Mouse (Mus musculus): ENCODE measurements around the gene Nkapl. TPM values are rescaled to one million over a fixed set of nuclear protein-coding genes. Genes with fewer than 3 reads are reported as not detected.
"Not testable (repeated sequence)": the region's sequence is repeated elsewhere in the genome, so short reads cannot be mapped to it uniquely, and the experiment has no call there.

Gene Nkapl
- polyA plus RNA-seq, 1 experiment from 2014 or later = 2.0 TPM

DNA sequence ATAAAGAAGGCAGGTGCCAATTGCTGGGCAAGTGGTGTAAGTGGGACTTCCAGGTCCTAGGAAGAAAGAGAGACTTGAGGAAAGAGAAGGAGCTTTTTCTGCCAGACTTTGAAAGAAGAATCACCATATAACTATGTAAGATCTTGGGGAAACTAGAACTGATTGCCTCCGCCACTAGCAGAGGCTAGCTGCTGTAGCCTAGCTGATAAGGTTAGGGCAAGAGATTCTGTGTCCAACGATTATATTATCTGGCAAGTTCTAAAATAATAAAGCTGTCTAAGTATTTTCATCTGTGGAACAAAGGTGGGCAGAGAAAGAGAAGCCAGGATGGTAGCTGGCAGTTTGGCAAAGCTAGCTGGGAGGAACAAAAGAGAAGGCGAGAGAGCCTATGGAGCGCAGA, 4.1 kb upstream of the Nkapl start:
- H3K4me2 ChIP-seq = peak overlapping the region; percentile 15; the same call in 1 of the 2 replicates
- no peak overlapping the region for H3K27ac ChIP-seq (ENCODE audit: low read depth, low read length)
- 21% methylated on average over 4 of the region's 4 CpGs for WGBS (ENCODE audit: insufficient replicate concordance)
- no peaks in the 10 kb centered on the region for H3K27me3 ChIP-seq (ENCODE audit: control insufficient read depth, insufficient read depth, low read length)
- no peaks in the 10 kb centered on the region for H3K36me3 ChIP-seq (ENCODE audit: control insufficient read depth, insufficient read depth, low read length)
- H3K9me3 ChIP-seq (replicated peaks; ENCODE audit: control insufficient read depth, low read length) = no peaks in the 10 kb centered on the region
- H3K4me3 ChIP-seq (ENCODE audit: low read depth, low read length) = no peak overlapping the region
- no peak for ATAC-seq (replicated peaks; ENCODE audit: insufficient number of reproducible peaks, low FRiP score, low TSS enrichment)
- H3K9ac ChIP-seq (ENCODE audit: low read depth, low read length) = peak overlapping the region; percentile 44; the same call in 1 of the 2 replicates
- H3K4me1 ChIP-seq (ENCODE audit: control insufficient read depth, insufficient read depth, low read length) = 0 out of 2 replicates have a peak, but pooled peaks cover 2% of the 10 kb centered on the region

DNA sequence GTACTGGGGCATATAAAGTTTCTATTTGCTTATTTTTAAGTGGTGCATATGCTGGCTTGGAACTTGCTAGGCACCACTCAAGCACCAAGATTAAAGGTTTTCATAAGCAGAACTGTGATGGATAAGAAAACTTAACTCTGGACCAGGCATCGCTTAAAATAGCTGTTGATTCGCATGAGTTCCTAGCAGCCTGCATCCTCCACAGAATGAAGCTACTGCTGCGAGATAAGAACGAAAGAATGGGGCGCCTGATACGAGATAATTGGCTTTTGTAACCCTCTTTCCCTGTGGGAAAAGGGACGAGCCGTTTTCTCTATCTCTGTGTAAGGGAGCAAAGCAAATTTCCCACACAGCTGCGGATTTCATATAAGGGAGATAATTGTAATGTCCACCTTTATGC, 788 bp upstream of the Nkapl start:
- H3K9me3 ChIP-seq (replicated peaks; ENCODE audit: control insufficient read depth, low read length) = no peaks in the 10 kb centered on the region
- H3K27ac ChIP-seq (ENCODE audit: low read depth, low read length) = no peak overlapping the region
- H3K9ac ChIP-seq (ENCODE audit: low read depth, low read length) = no peak overlapping the region
- peak overlapping the region; percentile 99 for H3K4me2 ChIP-seq
- 0 out of 2 replicates have a peak, but pooled peaks cover 2% of the 10 kb centered on the region for H3K4me1 ChIP-seq (ENCODE audit: control insufficient read depth, insufficient read depth, low read length)
- H3K4me3 ChIP-seq (ENCODE audit: low read depth, low read length) = peak overlapping the region; percentile 62; the same call in 1 of the 2 replicates
- ATAC-seq (replicated peaks; ENCODE audit: insufficient number of reproducible peaks, low FRiP score, low TSS enrichment) = no peak
- H3K27me3 ChIP-seq (ENCODE audit: control insufficient read depth, insufficient read depth, low read length) = no peaks in the 10 kb centered on the region
- H3K36me3 ChIP-seq (ENCODE audit: control insufficient read depth, insufficient read depth, low read length) = no peaks in the 10 kb centered on the region
- 10% methylated on average over 9 of the region's 9 CpGs for WGBS (ENCODE audit: insufficient replicate concordance)

DNA sequence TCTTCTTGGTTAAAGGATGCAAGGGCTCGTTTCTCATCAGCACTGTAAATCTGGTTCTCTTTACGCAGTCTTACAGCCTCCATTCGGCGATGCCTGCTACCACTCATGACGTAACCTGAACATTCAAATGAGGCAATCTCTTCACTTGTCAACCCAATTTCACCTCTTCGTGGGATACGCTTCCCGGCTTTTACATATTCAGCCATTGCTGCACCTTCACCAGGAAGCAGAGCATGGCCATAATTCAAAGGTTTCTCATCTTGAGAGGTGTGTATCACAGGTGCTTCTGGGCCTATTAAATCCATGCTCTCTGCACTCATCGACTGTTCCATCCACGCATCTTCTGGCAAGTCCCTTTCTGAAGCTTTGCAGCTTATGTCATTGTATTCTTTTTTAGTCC, 973 bp downstream of the Nkapl start:
- ATAC-seq (replicated peaks; ENCODE audit: insufficient number of reproducible peaks, low FRiP score, low TSS enrichment) = no peak
- H3K27ac ChIP-seq (ENCODE audit: low read depth, low read length) = no peak overlapping the region
- no peak overlapping the region for H3K9ac ChIP-seq (ENCODE audit: low read depth, low read length)
- H3K4me3 ChIP-seq (ENCODE audit: low read depth, low read length) = no peak overlapping the region
- WGBS (ENCODE audit: insufficient replicate concordance) = 79% methylated on average over 10 of the region's 10 CpGs
- H3K4me2 ChIP-seq = no peak overlapping the region
- no peaks in the 10 kb centered on the region for H3K36me3 ChIP-seq (ENCODE audit: control insufficient read depth, insufficient read depth, low read length)
- H3K27me3 ChIP-seq (ENCODE audit: control insufficient read depth, insufficient read depth, low read length) = no peaks in the 10 kb centered on the region
- H3K4me1 ChIP-seq (ENCODE audit: control insufficient read depth, insufficient read depth, low read length) = 0 out of 2 replicates have a peak, but pooled peaks cover 2% of the 10 kb centered on the region
- H3K9me3 ChIP-seq (replicated peaks; ENCODE audit: control insufficient read depth, low read length) = no peaks in the 10 kb centered on the region; the same call in 1 of the 2 replicates

DNA sequence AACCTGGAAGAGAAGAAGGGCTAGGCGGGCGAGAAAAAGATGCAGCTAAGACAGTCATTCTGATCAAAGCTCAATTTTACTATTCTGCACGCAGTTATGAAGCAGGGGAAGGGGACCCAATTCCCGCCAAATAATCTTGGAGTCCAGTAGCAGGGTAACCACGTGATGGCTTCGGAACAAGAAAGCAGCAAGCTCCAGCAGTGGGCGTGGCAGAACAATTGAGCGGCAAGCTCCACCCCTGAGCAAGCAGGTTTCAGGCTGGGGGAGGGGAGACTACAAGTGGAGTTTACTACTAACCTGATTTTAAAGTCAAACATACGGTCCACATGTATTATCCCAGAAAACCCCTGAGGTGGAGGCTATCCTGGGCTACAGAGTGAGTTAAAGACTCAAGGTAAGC, 5.8 kb downstream of the Nkapl start:
- not testable (repeated sequence) for H3K9ac ChIP-seq (ENCODE audit: low read depth, low read length)

DNA sequence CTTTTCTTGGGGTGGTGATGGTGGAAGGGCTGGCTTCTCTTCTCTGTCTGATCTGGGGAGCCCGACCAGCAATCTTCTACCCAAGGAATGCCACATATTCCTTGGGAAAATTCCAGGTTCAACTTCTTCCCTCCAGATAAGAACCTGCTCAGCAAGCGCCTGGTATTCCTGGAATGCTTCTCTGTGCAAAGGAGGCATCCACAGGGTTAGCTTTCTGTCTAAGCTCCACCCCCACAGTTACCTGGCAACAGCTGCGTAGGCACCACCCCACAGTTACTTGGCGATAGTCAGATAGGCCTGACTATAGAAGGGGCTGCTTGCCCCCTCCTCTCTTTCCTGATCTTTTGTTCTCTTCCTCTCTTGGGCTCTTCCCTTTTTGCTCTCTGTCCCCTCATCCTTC, 12.0 kb downstream of the Nkapl start:
- peak; percentile 73; the same call in 1 of the 2 replicates for ATAC-seq (replicated peaks; ENCODE audit: insufficient number of reproducible peaks, low FRiP score, low TSS enrichment)
- no peaks in the 10 kb centered on the region for H3K36me3 ChIP-seq (ENCODE audit: control insufficient read depth, insufficient read depth, low read length)
- no peaks in the 10 kb centered on the region for H3K9me3 ChIP-seq (replicated peaks; ENCODE audit: control insufficient read depth, low read length)
- 3% methylated on average over 4 of the region's 4 CpGs for WGBS (ENCODE audit: insufficient replicate concordance)
- peaks cover 12% of the 10 kb centered on the region for H3K4me1 ChIP-seq (ENCODE audit: control insufficient read depth, insufficient read depth, low read length)
- peak overlapping the region; percentile 46; the same call in 1 of the 2 replicates for H3K27ac ChIP-seq (ENCODE audit: low read depth, low read length)
- H3K9ac ChIP-seq (ENCODE audit: low read depth, low read length) = no peak overlapping the region
- no peaks in the 10 kb centered on the region for H3K27me3 ChIP-seq (ENCODE audit: control insufficient read depth, insufficient read depth, low read length)
- H3K4me2 ChIP-seq = 0 out of 2 replicates have a peak overlapping the region, but pooled peaks have one; percentile 16
- H3K4me3 ChIP-seq (ENCODE audit: low read depth, low read length) = no peak overlapping the region

More for the DNA sequence above, 5.8 kb downstream of the Nkapl start:
- not testable (repeated sequence) for H3K27me3 ChIP-seq (ENCODE audit: control insufficient read depth, insufficient read depth, low read length); H3K4me2 ChIP-seq; H3K27ac ChIP-seq (ENCODE audit: low read depth, low read length); H3K36me3 ChIP-seq (ENCODE audit: control insufficient read depth, insufficient read depth, low read length); ATAC-seq (replicated peaks; ENCODE audit: insufficient number of reproducible peaks, low FRiP score, low TSS enrichment); H3K9me3 ChIP-seq (replicated peaks; ENCODE audit: control insufficient read depth, low read length); H3K4me1 ChIP-seq (ENCODE audit: control insufficient read depth, insufficient read depth, low read length); H3K4me3 ChIP-seq (ENCODE audit: low read depth, low read length)
- WGBS (ENCODE audit: insufficient replicate concordance) = 55% methylated on average over 9 of the region's 9 CpGs

DNA sequence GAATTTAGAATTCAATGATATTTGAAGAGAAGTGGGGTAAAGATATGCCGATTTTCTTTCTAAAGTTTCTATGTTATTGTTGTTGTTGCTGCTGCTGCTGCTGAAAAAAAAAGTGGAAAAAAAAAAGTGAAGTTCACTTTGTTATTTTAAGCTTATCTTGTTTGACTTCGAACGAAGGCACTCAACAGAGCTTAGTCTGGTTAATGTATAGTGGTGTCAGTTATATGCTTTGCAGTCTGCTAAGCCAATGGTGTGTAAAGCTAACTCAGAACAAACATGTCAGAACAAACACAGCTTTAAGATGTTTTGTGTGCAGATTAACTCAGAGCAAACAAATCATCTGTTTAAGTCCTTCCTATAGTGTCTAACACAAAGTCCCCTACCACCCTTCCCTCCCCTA, 14.2 kb downstream of the Nkapl start:
- H3K27ac ChIP-seq (ENCODE audit: low read depth, low read length) = peak overlapping the region; percentile 78; the same call in 1 of the 2 replicates
- peak overlapping the region; percentile 86; the same call in 1 of the 2 replicates for H3K4me3 ChIP-seq (ENCODE audit: low read depth, low read length)
- no peak for ATAC-seq (replicated peaks; ENCODE audit: insufficient number of reproducible peaks, low FRiP score, low TSS enrichment)
- H3K27me3 ChIP-seq (ENCODE audit: control insufficient read depth, insufficient read depth, low read length) = no peaks in the 10 kb centered on the region
- peaks cover 12% of the 10 kb centered on the region for H3K4me1 ChIP-seq (ENCODE audit: control insufficient read depth, insufficient read depth, low read length)
- 0 out of 2 replicates have a peak, but pooled peaks cover under 1% of the 10 kb centered on the region for H3K36me3 ChIP-seq (ENCODE audit: control insufficient read depth, insufficient read depth, low read length)
- H3K4me2 ChIP-seq = peak overlapping the region; percentile 74
- H3K9ac ChIP-seq (ENCODE audit: low read depth, low read length) = no peak overlapping the region
- WGBS (ENCODE audit: insufficient replicate concordance) = 47% methylated on average over 3 of the region's 3 CpGs
- H3K9me3 ChIP-seq (replicated peaks; ENCODE audit: control insufficient read depth, low read length) = no peaks in the 10 kb centered on the region

DNA sequence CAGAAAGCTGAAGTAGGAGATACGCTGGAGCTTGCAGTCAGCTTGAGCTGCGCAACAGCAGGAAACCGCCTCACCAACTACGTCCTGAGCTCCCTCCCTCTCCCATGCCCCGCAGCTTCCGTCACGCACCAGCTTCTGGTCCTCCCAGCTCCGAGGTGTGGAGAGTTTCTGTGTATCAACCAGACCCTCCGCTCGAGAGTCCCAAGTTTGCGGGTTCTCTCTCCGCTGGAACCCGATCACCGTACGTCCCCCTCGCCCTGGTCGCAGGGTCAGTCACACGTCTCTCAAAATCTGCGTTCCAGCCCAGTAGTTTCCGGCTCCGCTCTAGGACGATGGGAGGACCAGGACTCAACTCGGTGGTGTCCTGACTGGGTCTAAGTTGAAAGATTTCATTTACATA, 14.9 kb downstream of the Nkapl start, which contains the start of gene Zscan26:
Gene Zscan26, minus strand, starts transcription at position 282 of the 400 bp plus-strand sequence.
- Histone ChIP-seq H3K9ac (ENCODE audit: low read depth, low read length) (peak within 1 kb of the TSS; percentile 88), H3K4me2 (peak within 1 kb of the TSS; percentile 74), H3K27ac (ENCODE audit: low read depth, low read length) (peak within 1 kb of the TSS; percentile 78), H3K36me3 (ENCODE audit: control insufficient read depth, insufficient read depth, low read length) (0 out of 2 replicates have a peak, but pooled peaks cover 3% of the 10 kb centered on the region), H3K4me1 (ENCODE audit: control insufficient read depth, insufficient read depth, low read length) (peaks cover 12% of the 10 kb centered on the region), H3K9me3 (replicated peaks; ENCODE audit: control insufficient read depth, low read length) (no peaks in the 10 kb centered on the region), H3K27me3 (ENCODE audit: control insufficient read depth, insufficient read depth, low read length) (no peaks in the 10 kb centered on the region), H3K4me3 (ENCODE audit: low read depth, low read length) (peak within 1 kb of the TSS; percentile 86)
- WGBS (ENCODE audit: insufficient replicate concordance) = under 1% methylated on average over 23 of the region's 23 CpGs
- peak; percentile 75 for ATAC-seq (replicated peaks; ENCODE audit: insufficient number of reproducible peaks, low FRiP score, low TSS enrichment)

DNA sequence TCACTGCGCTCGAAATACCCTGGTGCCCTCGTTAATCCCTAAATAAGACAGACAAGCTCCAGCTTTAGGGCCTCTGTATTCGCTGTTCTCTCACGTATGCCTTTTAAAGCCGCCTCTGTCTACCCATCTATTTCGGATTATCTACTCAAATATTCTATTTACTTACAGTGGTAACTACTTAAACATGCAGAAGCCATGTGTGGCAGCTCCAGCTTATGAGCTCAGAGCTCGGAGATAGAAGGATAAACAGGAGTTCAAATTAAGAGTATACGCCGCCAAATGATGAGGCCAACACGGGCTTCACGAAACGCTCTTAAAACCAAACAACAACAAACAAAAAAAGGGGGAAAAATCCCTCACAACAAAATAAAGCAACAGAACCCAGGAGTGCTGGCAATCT, 15.3 kb downstream of the Nkapl start:
- no peaks in the 10 kb centered on the region for H3K9me3 ChIP-seq (replicated peaks; ENCODE audit: control insufficient read depth, low read length)
- whole genome bisulfite sequencing (ENCODE audit: insufficient replicate concordance) = 3% methylated on average over 13 of the region's 13 CpGs
- peak overlapping the region; percentile 78 for H3K27ac ChIP-seq (ENCODE audit: low read depth, low read length)
- H3K9ac ChIP-seq (ENCODE audit: low read depth, low read length) = peak overlapping the region; percentile 88
- peak overlapping the region; percentile 86 for H3K4me3 ChIP-seq (ENCODE audit: low read depth, low read length)
- H3K4me2 ChIP-seq = peak overlapping the region; percentile 74
- H3K36me3 ChIP-seq (ENCODE audit: control insufficient read depth, insufficient read depth, low read length) = peaks cover 5% of the 10 kb centered on the region; the same call in 1 of the 2 replicates
- peaks cover 12% of the 10 kb centered on the region for H3K4me1 ChIP-seq (ENCODE audit: control insufficient read depth, insufficient read depth, low read length)
- H3K27me3 ChIP-seq (ENCODE audit: control insufficient read depth, insufficient read depth, low read length) = no peaks in the 10 kb centered on the region
- ATAC-seq (replicated peaks; ENCODE audit: insufficient number of reproducible peaks, low FRiP score, low TSS enrichment) = no peak
